Mouse (Mus musculus): ENCODE measurements around the gene Fam71b.

- no peak for TF ChIP-seq ZNF384 (IDR thresholded peaks at IDR 0.05; ENCODE audit: low read depth, low read length)
- TF ChIP-seq HCFC1 (IDR thresholded peaks at IDR 0.05; ENCODE audit: borderline replicate concordance, insufficient read depth, low read length): no peak
- TF ChIP-seq MAFK (IDR thresholded peaks at IDR 0.05; ENCODE audit: insufficient read depth, low read depth, low read length): no peak
Observed at GRCm38 (mm10) chr11:46397900-46398299, 1.5 kb downstream of the Fam71b start.
